Mouse (Mus musculus) CH12.LX (cell line): Measurements from ENCODE around the gene Bach2. TPM values are rescaled to one million over a fixed set of nuclear protein-coding genes. Genes with fewer than 3 reads are reported as not detected.

Experiments used
- DNase-seq: peaks from one replicate; pipeline ENCODE4 v3.0.0-alpha.2; 2013; ENCODE audit errors: extremely low read depth
- H3K27ac ChIP-seq: 2 replicates; pipeline ENCODE4 v1.5.1; 2012; ENCODE audit warnings: low read depth, mild to moderate bottlenecking, control low read depth, moderate library complexity; ENCODE audit not compliant: insufficient read depth
- H3K27me3 ChIP-seq: replicated peaks from 2 replicates; pipeline ENCODE3; 2012; ENCODE audit warnings: inconsistent platforms
- H3K36me3 ChIP-seq, 2 experiments: replicated peaks in 1 of 2; 2 replicates each; pipeline versions ENCODE3 to v1.6.1; 2012; ENCODE audit warnings: inconsistent platforms in 1 of 2, low read length in 1 of 2, mild to moderate bottlenecking in 1 of 2, mixed read lengths in 1 of 2, moderate library complexity in 1 of 2; ENCODE audit not compliant: control insufficient read depth in 1 of 2, insufficient read depth in 1 of 2
- H3K4me1 ChIP-seq, 2 experiments: 2 replicates each; pipeline ENCODE4 v1.6.1; 2012; ENCODE audit warnings: inconsistent platforms in 1 of 2, moderate library complexity in 1 of 2; ENCODE audit not compliant: insufficient read depth in 2 of 2, control insufficient read depth in 1 of 2
- H3K4me2 ChIP-seq: 2 replicates; pipeline ENCODE4 v1.6.1; 2012; ENCODE audit warnings: low read depth, mild to moderate bottlenecking, control low read depth; ENCODE audit not compliant: poor library complexity, insufficient read depth, severe bottlenecking
- H3K4me3 ChIP-seq, 3 experiments: fragments of 150-350 bp in 1 of 3; sonication (generic) in 1 of 3; replicated peaks in 1 of 3; 2 replicates each; pipeline versions ENCODE3 to v1.5.1; 2011 to 2012; ENCODE audit warnings: low read depth in 2 of 3, low read length in 2 of 3, mild to moderate bottlenecking in 2 of 3, moderate library complexity in 2 of 3, control low read depth in 1 of 3, improper control_type of control experiment in 1 of 3, inconsistent platforms in 1 of 3, mixed read lengths in 1 of 3; ENCODE audit not compliant: poor library complexity in 1 of 3
- H3K79me2 ChIP-seq: replicated peaks from 2 replicates; pipeline ENCODE4 v1.6.1; 2012; ENCODE audit warnings: mild to moderate bottlenecking, moderate library complexity; ENCODE audit not compliant: control insufficient read depth, poor library complexity, insufficient read depth, severe bottlenecking; ENCODE audit errors: extremely low read depth
- H3K9ac ChIP-seq: 2 replicates; pipeline ENCODE4 v1.6.1; 2012; ENCODE audit warnings: low read depth, mild to moderate bottlenecking, control low read depth, moderate library complexity; ENCODE audit not compliant: insufficient read depth
- H3K9me3 ChIP-seq: replicated peaks from 2 replicates; pipeline ENCODE3; 2012; ENCODE audit warnings: low read length, inconsistent platforms, mixed read lengths
- CTCF ChIP-seq, 2 experiments: IDR thresholded peaks in 1 of 2; conservative IDR thresholded peaks in 1 of 2; 2 replicates each; pipeline ENCODE4 v1.5.1; 2011 to 2012; ENCODE audit warnings: low read depth in 2 of 2, low read length in 2 of 2, improper control_type of control experiment in 1 of 2, inconsistent platforms in 1 of 2, mild to moderate bottlenecking in 1 of 2, moderate library complexity in 1 of 2
- E2F4 ChIP-seq: IDR thresholded peaks from 2 replicates; pipeline ENCODE4 v1.6.1; 2011; ENCODE audit warnings: low read depth, low read length, improper control_type of control experiment; ENCODE audit not compliant: insufficient replicate concordance
- ELF1 ChIP-seq: IDR thresholded peaks from 2 replicates; pipeline ENCODE4 v1.6.1; 2014; ENCODE audit warnings: low read depth, mild to moderate bottlenecking, inconsistent platforms, low read length, improper control_type of control experiment
- EP300 ChIP-seq: IDR thresholded peaks from 2 replicates; pipeline ENCODE4 v1.6.1; 2011; ENCODE audit warnings: low read length, improper control_type of control experiment
- ETS1 ChIP-seq: conservative IDR thresholded peaks from 2 replicates; pipeline ENCODE4 v1.6.1; 2012; ENCODE audit warnings: low read depth, mild to moderate bottlenecking, inconsistent platforms, low read length, improper control_type of control experiment, moderate library complexity
- JUND ChIP-seq: conservative IDR thresholded peaks from 2 replicates; pipeline ENCODE4 v1.6.1; 2011; ENCODE audit warnings: low read depth, low read length, improper control_type of control experiment
- MAFK ChIP-seq: IDR thresholded peaks from 2 replicates; pipeline ENCODE4 v1.6.1; 2011; ENCODE audit warnings: low read length, improper control_type of control experiment; ENCODE audit not compliant: insufficient replicate concordance
- MAZ ChIP-seq: IDR thresholded peaks from 2 replicates; pipeline ENCODE4 v1.6.1; 2012; ENCODE audit warnings: low read depth, mild to moderate bottlenecking, inconsistent platforms, low read length, improper control_type of control experiment, moderate library complexity
- MEF2A ChIP-seq: IDR thresholded peaks from 2 replicates; pipeline ENCODE4 v1.6.1; 2014; ENCODE audit warnings: low read depth, mild to moderate bottlenecking, inconsistent platforms, low read length, improper control_type of control experiment, borderline replicate concordance
- POLR2AphosphoS2 ChIP-seq: IDR thresholded peaks from 2 replicates; pipeline ENCODE4 v1.6.1; 2011; ENCODE audit warnings: low read depth, low read length, improper control_type of control experiment
- RAD21 ChIP-seq: IDR thresholded peaks from 2 replicates; pipeline ENCODE4 v1.6.1; 2011; ENCODE audit warnings: low read depth, mild to moderate bottlenecking, low read length, improper control_type of control experiment, moderate library complexity
- RCOR1 ChIP-seq: conservative IDR thresholded peaks from 2 replicates; pipeline ENCODE4 v1.6.1; 2012; ENCODE audit warnings: low read depth, mild to moderate bottlenecking, inconsistent platforms, low read length, improper control_type of control experiment
- TBP ChIP-seq: conservative IDR thresholded peaks from 2 replicates; pipeline ENCODE4 v1.6.1; 2011; ENCODE audit warnings: low read depth, low read length, improper control_type of control experiment
- USF1 ChIP-seq: IDR thresholded peaks from 2 replicates; pipeline ENCODE4 v1.6.1; 2014; ENCODE audit warnings: low read depth, mild to moderate bottlenecking, inconsistent platforms, low read length, improper control_type of control experiment
- ZC3H11A ChIP-seq: IDR thresholded peaks from 2 replicates; pipeline ENCODE4 v1.6.1; 2012; ENCODE audit warnings: low read depth, mild to moderate bottlenecking, inconsistent platforms, low read length, improper control_type of control experiment
- ZMIZ1 ChIP-seq: IDR thresholded peaks from 2 replicates; pipeline ENCODE4 v1.6.1; 2012; ENCODE audit warnings: low read depth, mild to moderate bottlenecking, inconsistent platforms, low read length, improper control_type of control experiment
- ZNF384 ChIP-seq: IDR thresholded peaks from 2 replicates; pipeline ENCODE4 v1.6.1; 2012; ENCODE audit warnings: low read depth, low read length, improper control_type of control experiment, inconsistent platforms
- dilution Hi-C: fragments of 300-500 bp; cut with MboI; formaldehyde crosslinking; loops from 2 replicates; pipeline ENCODE4 v1.14.3; 2020; ENCODE audit warnings: low sequenced_read_pairs; ENCODE audit not compliant: extremely low pct_unique_long_range_greater_than_20kb, extremely low pct_ligation_motif_present
- in situ Hi-C: fragments of 300-500 bp; cut with MboI; formaldehyde crosslinking; loops from 3 replicates; pipeline ENCODE4 v1.14.3; 2019; ENCODE audit warnings: low sequenced_read_pairs, low pct_ligation_motif_present, low pct_unique_long_range_greater_than_20kb, mixed read lengths
- polyA plus RNA-seq: library from polyadenylated mRNA; unstranded; fragments of >175 nt; gene quantifications from 2 replicates; pipeline ENCODE4 v1.2.1, GENCODE M21; 2012; ENCODE audit warnings: low read depth; ENCODE audit not compliant: insufficient read length
- total RNA-seq, 2 experiments: library from RNA; depleted of rRNA; stranded (reverse); fragments of 300-350 nt in 1 of 2; fragments of >200 nt in 1 of 2; gene quantifications; 2 replicates each; pipeline ENCODE4 v1.2.3; 2012 to 2014

Bach2 gene
- total and polyA plus RNA-seq, 3 experiments = 0.11 TPM; not detected in 2

- Histone ChIP-seq H3K9ac (no peak overlapping the region), H3K79me2 (no peaks in the 10 kb centered on the region), H3K4me3 (no peak overlapping the region), H3K9me3 (peaks cover 5% of the 10 kb centered on the region), H3K4me1 (no peaks in the 10 kb centered on the region), H3K27me3 (no peaks in the 10 kb centered on the region), H3K27ac (no peak overlapping the region), H3K36me3 (no peaks in the 10 kb centered on the region), H3K4me2 (no peak overlapping the region)
- in situ Hi-C loops = no loop called here
- TF ChIP-seq CTCF (conservative IDR thresholded peaks at IDR 0.05 in 1 of 2, IDR thresholded peaks at IDR 0.05 in 1 of 2; ENCODE audit: low read depth in 2 of 2, low read length in 2 of 2) = no peak
- no peak for TF ChIP-seq EP300
- no peak for TF ChIP-seq ZC3H11A
- no peak for TF ChIP-seq USF1
- no peak for TF ChIP-seq ZMIZ1
- no peak for TF ChIP-seq E2F4
- no peak for DNase-seq
- dilution Hi-C loops = no loop called here
Observed at GRCm38 (mm10) chr4:32320039-32320438, 81.4 kb downstream of the Bach2 start.

GRCm38 (mm10) chr4:32324111-32324510 is 85.5 kb downstream of the Bach2 start:
- DNase-seq = no peak
- Histone ChIP-seq H3K4me3 (no peak overlapping the region), H3K4me1 (no peaks in the 10 kb centered on the region), H3K79me2 (no peaks in the 10 kb centered on the region), H3K27ac (no peak overlapping the region), H3K4me2 (no peak overlapping the region), H3K9ac (no peak overlapping the region), H3K9me3 (no peaks in the 10 kb centered on the region), H3K27me3 (no peaks in the 10 kb centered on the region), H3K36me3 (no peaks in the 10 kb centered on the region)
- in situ Hi-C loops = no loop called here
- dilution Hi-C loops = no loop called here
- TF ChIP-seq TBP (no peak), ELF1 (no peak), JUND (no peak), EP300 (no peak), USF1 (no peak), RCOR1 (no peak), RAD21 (no peak), MAFK (no peak), ETS1 (no peak), ZC3H11A (no peak), CTCF (conservative IDR thresholded peaks at IDR 0.05 in 1 of 2, IDR thresholded peaks at IDR 0.05 in 1 of 2; ENCODE audit: low read depth in 2 of 2, low read length in 2 of 2) (no peak), MEF2A (no peak), E2F4 (no peak), MAZ (no peak)

- in situ Hi-C loops = no loop called here
- dilution Hi-C loops = no loop called here
- Histone ChIP-seq H3K9ac (no peak overlapping the region), H3K27me3 (no peaks in the 10 kb centered on the region), H3K9me3 (no peaks in the 10 kb centered on the region), H3K4me3 (no peak overlapping the region), H3K27ac (no peak overlapping the region), H3K4me1 (no peaks in the 10 kb centered on the region), H3K36me3 (no peaks in the 10 kb centered on the region), H3K4me2 (no peak overlapping the region), H3K79me2 (no peaks in the 10 kb centered on the region)
- no peak for DNase-seq
- TF ChIP-seq MEF2A (no peak), TBP (no peak), POLR2AphosphoS2 (no peak), ZNF384 (no peak), E2F4 (no peak)
Observed at GRCm38 (mm10) chr4:32324967-32325366, 86.4 kb downstream of the Bach2 start.
